ENCODE assay signal across 22 mouse cellular contexts in genomic region chr11:117225531-117226213, GRCm38 (mm10). TPM values are rescaled to one million over a fixed set of nuclear protein-coding genes. Genes with fewer than 3 reads are reported as not detected.
DNase-seq lines count a peak whose midpoint lies in the region; ATAC-seq lines count a peak whose summit lies in the region.
"Had no signal": no experiment of that assay in that cellular context is flagged by ENCODE, and none has a peak within 500 bp of the region (broad histone marks: within the 10 kb centered on the region; RNA-seq: fewer than 3 reads in every experiment).

No protein-coding gene starts in this region.

- 0 out of 2 replicates have a peak overlapping the region, but pooled peaks have one; percentile 7 for H3K27ac ChIP-seq in kidney, embryonic 16.5 days (ENCODE audit: low read length)
- H3K27ac ChIP-seq in intestine, embryonic 16.5 days (ENCODE audit: low read length) = no peak overlapping the region
- no peak overlapping the region for H3K27ac ChIP-seq in heart, embryonic 11.5 days (ENCODE audit: low read depth, low read length)
- H3K27ac ChIP-seq: hindbrain, embryonic 14.5 days; left cerebral cortex, adult 2 months; liver, embryonic 13.5 days; midbrain, embryonic 15.5 days; neural tube, embryonic 15.5 days had no signal

- no peak overlapping the region for H3K4me2 ChIP-seq in kidney, embryonic 16.5 days (replicated peaks; ENCODE audit: low read depth, low read length)
- H3K4me2 ChIP-seq in intestine, embryonic 16.5 days (ENCODE audit: low read depth, low read length) = no peak overlapping the region
- H3K4me2 ChIP-seq in heart, embryonic 11.5 days = no peak overlapping the region
- H3K4me2 ChIP-seq: heart, embryonic 12.5 days; hindbrain, embryonic 14.5 days; liver, embryonic 13.5 days; midbrain, embryonic 15.5 days; neural tube, embryonic 15.5 days had no signal

- H3K9ac ChIP-seq in kidney, embryonic 16.5 days (replicated peaks; ENCODE audit: low read length) = no peak overlapping the region
- H3K9ac ChIP-seq in intestine, embryonic 16.5 days (ENCODE audit: low read depth, low read length) = no peak overlapping the region
- H3K9ac ChIP-seq in heart, embryonic 11.5 days (ENCODE audit: low read depth, low read length) = no peak overlapping the region
- H3K9ac ChIP-seq: heart, embryonic 12.5 days; hindbrain, embryonic 14.5 days; liver, embryonic 13.5 days; midbrain, embryonic 15.5 days; neural tube, embryonic 15.5 days had no signal

- no peak for ATAC-seq in kidney, embryonic 16.5 days (ENCODE audit: low FRiP score, low TSS enrichment)
- ATAC-seq in intestine, embryonic 16.5 days = 0 out of 2 replicates have a peak, but pooled peaks have one; percentile 17
- ATAC-seq in heart, embryonic 11.5 days (replicated peaks; ENCODE audit: insufficient number of reproducible peaks, low FRiP score, low TSS enrichment) = no peak
- ATAC-seq: midbrain, embryonic 15.5 days had no signal

- no peaks in the 10 kb centered on the region for H3K36me3 ChIP-seq in kidney, embryonic 16.5 days (ENCODE audit: insufficient read depth, low read length)
- no peaks in the 10 kb centered on the region for H3K36me3 ChIP-seq in intestine, embryonic 16.5 days (ENCODE audit: control insufficient read depth, insufficient read depth, low read length)
- H3K36me3 ChIP-seq in heart, embryonic 11.5 days (ENCODE audit: control insufficient read depth, insufficient read depth, low read length) = no peaks in the 10 kb centered on the region
- H3K36me3 ChIP-seq: heart, embryonic 12.5 days; liver, embryonic 13.5 days; midbrain, embryonic 15.5 days; neural tube, embryonic 15.5 days had no signal

- H3K4me3 ChIP-seq in kidney, embryonic 16.5 days (ENCODE audit: low read length) = no peak overlapping the region
- H3K4me3 ChIP-seq in intestine, embryonic 16.5 days (ENCODE audit: low read length) = no peak overlapping the region
- no peak overlapping the region for H3K4me3 ChIP-seq in heart, embryonic 11.5 days (ENCODE audit: low read depth, low read length)
- H3K4me3 ChIP-seq: gastrocnemius, adult 2 months; heart, embryonic 12.5 days; left cerebral cortex, adult 2 months; liver, embryonic 13.5 days; midbrain, embryonic 15.5 days; neural tube, embryonic 15.5 days had no signal

- no peaks in the 10 kb centered on the region for H3K27me3 ChIP-seq in kidney, embryonic 16.5 days (ENCODE audit: insufficient read depth, low read length)
- H3K27me3 ChIP-seq in intestine, embryonic 16.5 days (replicated peaks; ENCODE audit: control insufficient read depth, insufficient read depth, low read length) = no peaks in the 10 kb centered on the region
- peaks cover 3% of the 10 kb centered on the region; the same call in 1 of the 2 replicates for H3K27me3 ChIP-seq in heart, embryonic 11.5 days (ENCODE audit: control insufficient read depth, insufficient read depth, low read length)
- H3K27me3 ChIP-seq: liver, embryonic 13.5 days; midbrain, embryonic 15.5 days; neural tube, embryonic 15.5 days had no signal

- WGBS in kidney, embryonic 16.5 days = 76% methylated on average over 15 of the region's 15 CpGs
- 67% methylated on average over 15 of the region's 15 CpGs for WGBS in intestine, embryonic 16.5 days
- 79% methylated on average over 15 of the region's 15 CpGs for WGBS in heart, embryonic 11.5 days (ENCODE audit: insufficient replicate concordance)

- no peaks in the 10 kb centered on the region for H3K9me3 ChIP-seq in kidney, embryonic 16.5 days (ENCODE audit: low read length)
- H3K9me3 ChIP-seq in intestine, embryonic 16.5 days (ENCODE audit: control insufficient read depth, low read length) = no peaks in the 10 kb centered on the region
- no peaks in the 10 kb centered on the region for H3K9me3 ChIP-seq in heart, embryonic 11.5 days (replicated peaks; ENCODE audit: control insufficient read depth, low read length)
- H3K9me3 ChIP-seq: heart, embryonic 12.5 days; liver, embryonic 13.5 days; midbrain, embryonic 15.5 days; neural tube, embryonic 15.5 days had no signal

- H3K4me1 ChIP-seq in kidney, embryonic 16.5 days (ENCODE audit: insufficient read depth, low read length) = 0 out of 2 replicates have a peak, but pooled peaks cover 3% of the 10 kb centered on the region
- H3K4me1 ChIP-seq in intestine, embryonic 16.5 days (ENCODE audit: control insufficient read depth, insufficient read depth, low read length) = peaks cover 17% of the 10 kb centered on the region
- peaks cover 16% of the 10 kb centered on the region for H3K4me1 ChIP-seq in heart, embryonic 11.5 days (ENCODE audit: control insufficient read depth, insufficient read depth, low read length)
- H3K4me1 ChIP-seq: midbrain, embryonic 15.5 days; neural tube, embryonic 15.5 days had no signal

- peak; percentile 54 to 58 for DNase-seq in cerebellum, postnatal 10 days
- DNase-seq in cerebellum, postnatal 4 days (ENCODE audit: low spot score in 2 of 2) = no peak
- no peak for DNase-seq in kidney, adult 18-20 months
- DNase-seq in R1 (ENCODE audit: low read depth, low spot score) = peak; percentile 21
- DNase-seq in heart, adult 8-10 months (ENCODE audit: low spot score) = no peak
- DNase-seq: gastrocnemius, adult 2 months; heart, postnatal 14 days; kidney, adult 11 months; kidney, postnatal 14 days; left cerebral cortex, postnatal 4 days; liver, embryonic 13.5 days; lung, postnatal 14 days; right cerebral cortex, postnatal 14 days; spleen, adult 18-20 months had no signal

RNA-seq across cellular contexts. Expression of gene Sept9, which starts 26.2 kb away (rescaled TPM):
- polyA plus RNA-seq in kidney, embryonic 16.5 days (2015; fragmentation: Nextera tagmentation; extraction: Ambion mirVana) = 123 and 131 TPM in 2 replicates
- 183 and 191 TPM in 2 replicates for polyA plus RNA-seq in intestine, embryonic 16.5 days (2015; fragmentation: Nextera tagmentation; extraction: Ambion mirVana)
- 10 to 100 TPM; 26.5 to 38.8 (median 31.0) TPM for total RNA-seq in heart, adult 8-10 months (2022)
- polyA plus RNA-seq in heart, embryonic 11.5 days (2014; fragmentation: Nextera tagmentation; extraction: Ambion mirVana) = 78.9 and 104 TPM in 2 replicates

Comparison
In these comparisons a context has a peak if more than half of its experiments do, and no peak if none do; other contexts are left out.
1. DNase-seq: peak in cerebellum, postnatal 10 days (2 of 2) and R1 (single experiment); none in cerebellum, postnatal 4 days (0 of 2), kidney, adult 18-20 months (single experiment) and heart, adult 8-10 months (single experiment).